Mouse (Mus musculus) heart, embryonic 14.5 days (tissue): ENCODE measurements around the gene Lypd6b. TPM values are rescaled to one million over a fixed set of nuclear protein-coding genes. Genes with fewer than 3 reads are reported as not detected.
A peak's percentile ranks its signal among the peaks of the same experiment; 100 is the strongest.

Experiments used
- ATAC-seq: fragments of 200-750 bp; cut with Nextera tagmentation; 2 replicates; pipeline ENCODE4 v1.8.0; 2017; ENCODE audit warnings: low read depth, moderate TSS enrichment; ENCODE audit not compliant: insufficient number of reproducible peaks, insufficient read depth, low FRiP score
- H3K27ac ChIP-seq, 2 experiments: fragments of 200-500 bp in 1 of 2; fragments of 300-500 bp in 1 of 2; sonication (generic) in 1 of 2; replicated peaks in 1 of 2; 2 replicates each; pipeline ENCODE4 v1.5.1; 2012 to 2014; ENCODE audit warnings: low read depth in 2 of 2, low read length in 2 of 2, control low read depth in 1 of 2, mild to moderate bottlenecking in 1 of 2, mixed read lengths in 1 of 2; ENCODE audit not compliant: control insufficient read depth in 1 of 2, insufficient read depth in 1 of 2
- H3K27me3 ChIP-seq: fragments of 300-500 bp; sonication (generic); 2 replicates; pipeline ENCODE4 v1.6.1; 2014; ENCODE audit warnings: mild to moderate bottlenecking, low read length, control low read depth; ENCODE audit not compliant: control insufficient read depth, insufficient read depth
- H3K36me3 ChIP-seq: fragments of 300-500 bp; sonication (generic); 2 replicates; pipeline ENCODE4 v1.6.1; 2014; ENCODE audit warnings: mild to moderate bottlenecking, control low read depth, low read length, mixed read lengths; ENCODE audit not compliant: control insufficient read depth, insufficient read depth
- H3K4me1 ChIP-seq, 2 experiments: fragments of 200-500 bp in 1 of 2; fragments of 300-500 bp in 1 of 2; sonication (generic) in 1 of 2; 2 replicates each; pipeline ENCODE4 v1.6.1; 2012 to 2014; ENCODE audit warnings: low read length in 2 of 2, control low read depth in 1 of 2, mixed read lengths in 1 of 2; ENCODE audit not compliant: control insufficient read depth in 2 of 2, insufficient read depth in 2 of 2
- H3K4me2 ChIP-seq: fragments of 300-500 bp; sonication (generic); 2 replicates; pipeline ENCODE4 v1.6.1; 2014; ENCODE audit warnings: mild to moderate bottlenecking, low read length
- H3K4me3 ChIP-seq, 2 experiments: fragments of 200-500 bp in 1 of 2; fragments of 300-500 bp in 1 of 2; sonication (generic) in 1 of 2; 2 replicates each; pipeline ENCODE4 v1.5.1; 2012 to 2014; ENCODE audit warnings: low read length in 2 of 2, mild to moderate bottlenecking in 2 of 2, control low read depth in 1 of 2, low read depth in 1 of 2, moderate library complexity in 1 of 2; ENCODE audit not compliant: control insufficient read depth in 1 of 2, insufficient read depth in 1 of 2
- H3K9ac ChIP-seq: fragments of 300-500 bp; sonication (generic); 2 replicates; pipeline ENCODE4 v1.6.1; 2014; ENCODE audit warnings: mild to moderate bottlenecking, low read length
- H3K9me3 ChIP-seq: fragments of 300-500 bp; sonication (generic); 2 replicates; pipeline ENCODE4 v1.6.1; 2016; ENCODE audit warnings: low read length, control low read depth; ENCODE audit not compliant: control insufficient read depth
- WGBS: fragments of 180-500 bp; shearing (Covaris S2); extraction: QIAGEN DNeasy Blood & Tissue Kit; methylation state at CpG from one replicate; pipeline ENCODE4 v1.1.7; 2014; 5-methylcytosine and 5-hydroxymethylcytosine counted together
- polyA plus RNA-seq: library from polyadenylated mRNA; unstranded; fragments of >200 nt; fragmentation: Nextera tagmentation; extraction: Ambion mirVana; gene quantifications from 2 replicates; pipeline ENCODE4 v1.2.1, GENCODE M21; 2014

The Lypd6b gene
- polyA plus RNA-seq, 1 experiment from 2014 or later = 2.3 TPM

- no peak overlapping the region for H3K4me3 ChIP-seq
- 70% methylated on average over 10 of the region's 10 CpGs for WGBS
- H3K27me3 ChIP-seq = no peaks in the 10 kb centered on the region
- no peaks in the 10 kb centered on the region for H3K9me3 ChIP-seq
- ATAC-seq = no peak
- H3K27ac ChIP-seq = no peak overlapping the region
- H3K36me3 ChIP-seq = no peaks in the 10 kb centered on the region
- no peak overlapping the region for H3K4me2 ChIP-seq
- H3K4me1 ChIP-seq = peaks cover 10 to 17% of the 10 kb centered on the region in 2 experiments
- no peak overlapping the region for H3K9ac ChIP-seq
Measured at GRCm38 (mm10) chr2:49773194-49773931, 14.1 kb upstream of the Lypd6b start.

GRCm38 (mm10) chr2:49774180-49774579 is 13.3 kb upstream of the Lypd6b start:
- no peak for ATAC-seq
- H3K36me3 ChIP-seq = no peaks in the 10 kb centered on the region
- H3K9me3 ChIP-seq = no peaks in the 10 kb centered on the region

GRCm38 (mm10) chr2:49775187-49775586 is 12.3 kb upstream of the Lypd6b start:
- WGBS = 76% methylated on average over 4 of the region's 4 CpGs
- no peak overlapping the region for H3K27ac ChIP-seq
- H3K9me3 ChIP-seq = no peaks in the 10 kb centered on the region
- no peak overlapping the region for H3K4me2 ChIP-seq
- H3K4me1 ChIP-seq = peaks cover 9 to 17% of the 10 kb centered on the region in 2 experiments
- no peak for ATAC-seq
- no peaks in the 10 kb centered on the region for H3K36me3 ChIP-seq
- no peak overlapping the region for H3K9ac ChIP-seq
- no peak overlapping the region for H3K4me3 ChIP-seq
- no peaks in the 10 kb centered on the region for H3K27me3 ChIP-seq

More at GRCm38 (mm10) chr2:49774180-49774579, 13.3 kb upstream of the Lypd6b start:
- no peak overlapping the region for H3K9ac ChIP-seq
- no peak overlapping the region for H3K4me3 ChIP-seq
- peaks cover 10 to 17% of the 10 kb centered on the region in 2 experiments for H3K4me1 ChIP-seq
- no peak overlapping the region for H3K4me2 ChIP-seq
- no peaks in the 10 kb centered on the region for H3K27me3 ChIP-seq
- H3K27ac ChIP-seq = no peak overlapping the region

GRCm38 (mm10) chr2:49775735-49776134 is 11.8 kb upstream of the Lypd6b start:
- H3K9me3 ChIP-seq = no peaks in the 10 kb centered on the region
- no peak overlapping the region for H3K27ac ChIP-seq
- H3K9ac ChIP-seq = no peak overlapping the region
- no peak for ATAC-seq
- no peaks in the 10 kb centered on the region for H3K27me3 ChIP-seq
- no peak overlapping the region for H3K4me2 ChIP-seq
- H3K4me3 ChIP-seq = no peak overlapping the region
- peaks cover 8 to 17% of the 10 kb centered on the region in 2 experiments for H3K4me1 ChIP-seq
- H3K36me3 ChIP-seq = no peaks in the 10 kb centered on the region

- Histone ChIP-seq H3K27me3 (no peaks in the 10 kb centered on the region), H3K4me1 (peaks cover 8 to 17% of the 10 kb centered on the region in 2 experiments), H3K4me3 (no peak overlapping the region), H3K9ac (no peak overlapping the region), H3K36me3 (no peaks in the 10 kb centered on the region), H3K4me2 (no peak overlapping the region), H3K9me3 (no peaks in the 10 kb centered on the region), H3K27ac (no peak overlapping the region; a peak in 1 of 4 replicates)
- 71% methylated on average over 4 of the region's 4 CpGs for whole genome bisulfite sequencing
- no peak for ATAC-seq
Measured at GRCm38 (mm10) chr2:49776407-49776806, 11.1 kb upstream of the Lypd6b start.

- Histone ChIP-seq H3K9ac (peak overlapping the region; percentile 73), H3K27me3 (peaks cover 25% of the 10 kb centered on the region), H3K4me2 (peak overlapping the region; percentile 100), H3K27ac (no peak overlapping the region), H3K4me3 (peak overlapping the region; percentile 65 to 71), H3K36me3 (no peaks in the 10 kb centered on the region), H3K9me3 (no peaks in the 10 kb centered on the region), H3K4me1 (peaks cover 11 to 14% of the 10 kb centered on the region in 2 experiments)
- under 1% methylated on average over 14 of the region's 14 CpGs for WGBS
- no peak for ATAC-seq
Measured at GRCm38 (mm10) chr2:49788051-49788418, 547 bp downstream of the Lypd6b start.

- Histone ChIP-seq H3K36me3 (no peaks in the 10 kb centered on the region), H3K27ac (no peak overlapping the region), H3K9me3 (no peaks in the 10 kb centered on the region), H3K4me3 (peak overlapping the region in 1 of 2 experiments; percentile 65; a peak in 1 of 4 replicates), H3K4me2 (peak overlapping the region; percentile 100), H3K27me3 (peaks cover 25% of the 10 kb centered on the region), H3K4me1 (peaks cover 11 to 14% of the 10 kb centered on the region in 2 experiments), H3K9ac (no peak overlapping the region)
- 16% methylated on average over 3 of the region's 3 CpGs for WGBS
- no peak for ATAC-seq
Measured at GRCm38 (mm10) chr2:49788643-49789042, 1.2 kb downstream of the Lypd6b start.

- Histone ChIP-seq H3K9ac (no peak overlapping the region), H3K27me3 (peaks cover 25% of the 10 kb centered on the region), H3K4me1 (peaks cover 11 to 14% of the 10 kb centered on the region in 2 experiments), H3K4me2 (peak overlapping the region; percentile 26), H3K9me3 (no peaks in the 10 kb centered on the region), H3K36me3 (no peaks in the 10 kb centered on the region), H3K27ac (no peak overlapping the region), H3K4me3 (no peak overlapping the region)
- WGBS = 35% methylated on average over 6 of the region's 6 CpGs
- ATAC-seq = peak; percentile 25; the same call in 1 of the 2 replicates
Measured at GRCm38 (mm10) chr2:49789078-49789477, 1.6 kb downstream of the Lypd6b start.
